Mouse (Mus musculus): Measurements from ENCODE around the gene Pbx4. TPM values are rescaled to one million over a fixed set of nuclear protein-coding genes. Genes with fewer than 3 reads are reported as not detected.
A peak's percentile ranks its signal among the peaks of the same experiment; 100 is the strongest.

Gene Pbx4
- under 1 TPM in 1 of 2 experiments, not detected in 1; 0.39 TPM for total RNA-seq (2021)

DNA sequence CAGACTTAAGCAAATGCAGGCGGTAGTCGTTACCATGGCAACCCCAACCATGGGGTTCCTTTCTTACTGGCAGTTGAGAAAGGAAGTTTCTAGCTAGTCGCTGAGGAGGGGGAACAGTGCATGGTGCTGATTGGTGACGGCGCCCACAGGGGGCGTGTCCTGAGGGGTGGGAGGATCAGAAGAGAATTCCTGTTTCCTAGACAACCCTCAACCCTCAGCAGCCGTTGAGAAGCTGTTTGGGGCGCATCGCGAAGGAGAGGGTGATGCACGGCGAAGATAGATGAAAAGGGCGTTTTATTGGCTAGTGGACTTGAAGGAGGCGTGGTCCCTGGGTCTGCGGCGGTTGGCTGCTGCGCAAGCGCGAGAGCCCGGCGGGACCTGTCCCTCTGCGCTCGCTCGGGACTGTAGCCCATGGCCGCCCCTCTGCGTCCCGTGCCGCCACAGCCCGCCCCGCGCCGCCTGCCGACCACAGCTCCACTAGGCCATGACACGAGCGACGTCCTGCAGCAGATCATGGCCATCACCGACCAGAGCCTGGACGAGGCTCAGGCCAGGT is at the start of gene Pbx4:
Gene Pbx4, plus strand, starts transcription at position 194 of the 556 bp plus-strand sequence.
- intact Hi-C loops (cut with DNase I) = no loop called here
- DNase-seq (ENCODE audit: low spot score) = peak; percentile 71

DNA sequence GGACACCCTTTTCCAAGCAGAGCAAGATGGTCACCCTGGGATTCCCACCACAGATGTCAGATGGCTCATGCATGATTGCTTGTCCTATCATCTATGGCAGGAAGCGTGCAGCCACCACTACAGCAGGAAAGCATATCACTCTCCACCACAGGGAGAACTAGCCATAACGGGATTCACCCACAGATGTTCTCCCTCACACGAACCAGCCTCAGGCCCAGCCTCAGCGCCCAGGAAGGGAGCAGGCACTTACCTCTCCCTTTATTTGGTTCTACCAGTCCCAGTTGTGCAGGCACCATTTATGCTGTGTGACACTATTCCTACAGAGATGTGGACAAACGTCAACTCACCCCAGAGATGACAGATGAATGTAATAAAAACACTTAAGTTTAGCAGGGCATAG is 43.2 kb upstream of the Pbx4 start:
- no peak for DNase-seq (ENCODE audit: low spot score)
- intact Hi-C loops (cut with DNase I) = no loop called here

DNA sequence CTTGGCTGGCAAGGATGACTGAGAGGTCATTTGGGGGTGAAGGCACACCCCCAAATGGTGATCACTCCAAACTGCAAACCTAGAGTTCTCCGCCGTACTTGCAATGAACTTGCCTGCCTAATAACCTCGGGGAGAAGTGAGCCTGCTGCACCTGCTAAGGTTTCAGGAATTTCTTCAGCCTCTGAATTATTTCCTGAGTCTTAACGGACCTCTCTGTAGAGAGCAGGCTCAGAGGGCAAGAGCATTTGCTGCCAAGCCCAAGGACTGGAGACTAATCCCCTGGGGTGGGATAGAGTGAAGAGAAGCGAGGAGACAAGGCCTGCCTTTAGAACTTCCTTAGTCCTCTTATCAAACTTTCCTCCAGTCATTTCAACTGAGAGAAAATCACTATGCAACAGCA is 42.6 kb upstream of the Pbx4 start:
- DNase-seq (ENCODE audit: low spot score) = no peak
- intact Hi-C loops (cut with DNase I) = loop anchor here (2.0 to 5.0 kb wide), 3 partner anchors 13 to 162 kb away; partner anchors contain the start of gene Zfp868

- intact Hi-C loops (cut with DNase I) = loop anchor here (2.0 to 5.0 kb wide), 3 partner anchors 14 to 163 kb away; partner anchors contain the start of gene Zfp868
- no peak for DNase-seq (ENCODE audit: low spot score)
These were observed 41.9 kb upstream of the Pbx4 start for GRCm38 (mm10) chr8:69790364-69790763.

DNA sequence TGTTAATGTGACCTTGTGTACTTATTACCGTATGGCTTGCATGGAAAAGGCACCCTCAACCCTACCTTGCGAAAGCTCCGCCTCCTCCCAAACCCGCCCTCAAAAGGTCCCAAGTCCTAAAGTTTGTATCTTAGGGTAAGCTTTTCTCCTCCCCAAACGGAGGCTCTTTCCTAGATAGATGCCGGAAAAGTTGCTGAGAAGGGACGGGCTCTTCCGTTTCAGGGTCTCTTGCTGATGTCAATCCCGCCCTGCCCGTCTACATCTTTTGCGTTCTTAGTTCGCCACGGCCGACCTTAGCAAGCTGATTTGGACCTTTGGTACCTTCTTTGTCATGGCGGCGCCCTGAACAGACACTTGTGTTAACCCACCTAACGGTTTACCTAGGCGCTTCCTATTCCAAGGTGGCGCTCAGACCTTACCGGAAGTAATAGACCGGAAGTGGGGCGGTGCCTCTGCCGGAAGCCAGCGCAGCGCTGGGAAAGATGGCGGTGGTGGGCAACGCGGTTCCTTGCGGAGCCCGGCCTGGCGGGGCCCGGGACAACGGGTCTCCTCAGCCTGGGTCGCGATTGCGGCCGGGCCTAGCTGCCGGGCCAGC is 41.4 kb upstream of the Pbx4 start, which contains the start of the genes Atp13a1 and Zfp866:
Gene Atp13a1, plus strand, starts transcription at position 391 of the 595 bp plus-strand sequence.
Gene Zfp866, minus strand, starts transcription at position 406 of the 595 bp plus-strand sequence.
- DNase-seq (ENCODE audit: low spot score) = peak; percentile 72
- intact Hi-C loops (cut with DNase I) = loop anchor here (2.0 to 5.0 kb wide), 3 partner anchors 14 to 164 kb away; partner anchors contain the start of gene Zfp868

- intact Hi-C loops (cut with DNase I) = loop anchor here (2.0 to 5.0 kb wide), 3 partner anchors 15 to 164 kb away; partner anchors contain the start of gene Zfp868
- no peak for DNase-seq (ENCODE audit: low spot score)
These were observed 40.7 kb upstream of the Pbx4 start for GRCm38 (mm10) chr8:69791415-69792068.

- intact Hi-C loops (cut with DNase I) = loop anchor here (5.0 kb wide), 2 partner anchors 76 to 166 kb away; partner anchors contain the start of gene Zfp868
- DNase-seq (ENCODE audit: low spot score) = no peak
These were observed 38.6 kb upstream of the Pbx4 start for GRCm38 (mm10) chr8:69793666-69794065.

DNA sequence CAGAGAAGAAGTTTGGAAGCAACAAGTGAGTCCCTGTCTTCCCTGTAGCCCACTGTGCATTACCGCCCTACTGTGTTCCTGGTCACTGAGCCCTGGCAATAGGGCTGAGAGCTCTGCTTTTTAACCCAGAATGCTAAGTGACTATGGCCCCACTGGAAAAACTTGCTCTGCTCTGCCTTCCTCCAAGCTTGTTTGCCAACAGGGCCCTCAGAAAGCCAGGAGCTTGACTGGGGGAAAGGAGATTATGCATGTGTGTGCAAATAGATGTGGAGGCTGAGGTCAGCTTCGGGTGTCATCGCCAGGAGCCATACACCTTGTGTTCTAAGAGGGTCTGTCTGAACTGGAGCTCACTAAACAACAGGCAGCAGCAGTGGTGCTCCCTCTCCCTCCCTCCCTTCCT is 38.2 kb upstream of the Pbx4 start:
- intact Hi-C loops (cut with DNase I) = loop anchor here (5.0 kb wide), 2 partner anchors 77 to 167 kb away; partner anchors contain the start of gene Zfp868
- DNase-seq (ENCODE audit: low spot score) = no peak

DNA sequence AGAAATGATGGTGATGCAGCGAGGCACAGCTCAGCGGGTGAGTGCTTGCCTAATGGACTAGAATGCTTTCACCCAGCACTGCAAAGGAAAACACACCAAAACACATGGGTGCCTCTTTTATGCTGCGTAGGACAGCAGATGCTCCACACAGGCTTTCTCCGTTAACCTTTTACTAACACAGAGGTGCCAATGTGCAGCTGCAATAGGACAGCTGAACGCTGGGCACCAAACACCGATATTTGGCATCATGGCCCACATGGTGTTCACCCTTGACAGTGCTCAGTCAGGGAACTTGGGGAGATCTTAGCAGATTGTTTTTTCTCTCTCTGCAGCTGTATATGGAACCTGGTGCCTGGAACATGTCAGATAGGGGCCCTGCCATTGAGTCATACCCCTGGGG is 37.4 kb upstream of the Pbx4 start:
- intact Hi-C loops (cut with DNase I) = loop anchor here (5.0 kb wide), 2 partner anchors 78 to 168 kb away; partner anchors contain the start of gene Zfp868
- no peak for DNase-seq (ENCODE audit: low spot score)

DNA sequence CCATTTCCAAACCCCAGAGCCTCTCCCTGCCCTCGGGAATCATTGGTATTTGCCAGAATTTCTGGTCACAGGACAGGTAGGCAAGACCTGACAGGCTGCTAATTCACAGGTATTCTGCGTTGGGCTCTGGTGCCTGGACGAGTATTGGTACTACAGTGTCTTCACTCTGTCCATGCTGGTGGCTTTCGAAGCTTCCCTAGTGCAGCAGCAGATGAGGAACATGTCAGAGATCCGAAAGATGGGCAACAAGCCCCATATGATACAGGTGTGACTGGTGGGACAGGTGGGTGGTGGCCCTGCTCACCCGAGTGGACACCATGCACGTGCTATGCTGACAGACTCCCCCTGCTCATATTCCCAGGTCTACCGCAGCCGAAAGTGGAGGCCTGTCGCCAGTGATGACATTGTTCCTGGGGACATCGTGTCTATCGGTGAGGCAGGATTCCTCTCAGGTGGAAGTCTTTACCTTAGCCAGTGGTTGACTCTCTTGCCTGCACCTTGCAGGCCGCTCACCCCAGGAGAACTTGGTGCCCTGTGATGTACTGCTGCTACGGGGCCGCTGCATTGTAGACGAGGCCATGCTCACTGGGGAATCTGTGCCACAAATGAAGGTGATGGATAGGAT is 35.5 kb upstream of the Pbx4 start:
- intact Hi-C loops (cut with DNase I) = no loop called here
- DNase-seq (ENCODE audit: low spot score) = no peak

DNA sequence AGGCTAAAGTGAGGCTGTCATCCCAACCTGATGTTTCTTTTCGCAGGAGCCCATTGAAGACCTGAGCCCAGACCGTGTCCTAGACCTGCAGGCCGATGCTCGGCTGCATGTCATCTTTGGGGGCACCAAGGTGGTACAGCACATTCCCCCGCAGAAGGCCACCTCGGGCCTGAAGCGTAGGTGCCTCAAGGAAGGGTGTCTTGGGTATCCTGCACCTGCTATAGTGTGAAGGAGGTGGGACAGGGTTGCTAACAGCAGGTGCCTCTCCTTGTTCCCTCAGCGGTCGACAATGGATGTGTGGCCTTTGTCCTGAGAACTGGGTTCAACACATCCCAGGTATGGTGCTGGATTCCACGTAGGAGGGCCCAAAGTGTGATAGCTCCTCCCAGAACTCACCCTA is 34.6 kb upstream of the Pbx4 start:
- DNase-seq (ENCODE audit: low spot score) = no peak

DNA sequence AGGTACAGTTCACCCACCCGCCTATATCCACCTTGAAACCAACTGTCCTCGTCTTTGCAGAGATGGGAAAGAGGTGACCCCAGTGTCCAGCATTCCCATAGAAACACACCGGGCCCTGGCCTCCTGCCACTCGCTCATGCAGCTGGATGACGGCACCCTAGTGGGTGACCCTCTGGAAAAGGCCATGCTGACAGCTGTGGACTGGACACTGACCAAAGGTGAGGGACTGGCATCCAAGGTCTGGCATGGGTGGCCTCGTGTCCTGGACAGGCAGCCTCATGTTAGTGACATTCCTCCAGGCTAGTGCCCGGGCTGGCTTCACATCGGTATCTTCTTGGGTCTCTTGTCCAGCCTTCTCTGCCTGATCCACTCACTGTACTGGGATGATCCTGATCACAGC is 33.0 kb upstream of the Pbx4 start:
- intact Hi-C loops (cut with DNase I) = no loop called here
- no peak for DNase-seq (ENCODE audit: low spot score)

More for the DNA sequence above, 34.6 kb upstream of the Pbx4 start:
- intact Hi-C loops (cut with DNase I) = no loop called here

DNA sequence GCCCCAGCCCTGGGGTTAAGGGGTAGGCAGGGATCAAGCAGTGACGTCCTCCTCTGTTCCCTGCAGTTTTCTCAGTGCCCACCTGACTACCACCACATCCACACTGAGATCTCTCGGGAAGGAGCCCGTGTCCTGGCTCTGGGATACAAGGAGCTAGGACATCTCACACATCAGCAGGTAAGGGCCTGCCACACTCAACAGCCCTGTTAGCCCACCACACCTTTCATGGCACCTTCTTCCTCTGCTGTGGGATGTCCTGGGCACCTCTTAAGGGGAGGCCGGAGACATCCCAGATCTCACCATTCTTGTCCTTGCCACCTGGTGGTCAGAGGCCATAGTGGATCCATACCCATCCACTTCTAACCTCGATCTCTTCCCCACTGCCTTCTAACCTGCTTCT is 32.3 kb upstream of the Pbx4 start:
- no peak for DNase-seq (ENCODE audit: low spot score)
- intact Hi-C loops (cut with DNase I) = no loop called here

DNA sequence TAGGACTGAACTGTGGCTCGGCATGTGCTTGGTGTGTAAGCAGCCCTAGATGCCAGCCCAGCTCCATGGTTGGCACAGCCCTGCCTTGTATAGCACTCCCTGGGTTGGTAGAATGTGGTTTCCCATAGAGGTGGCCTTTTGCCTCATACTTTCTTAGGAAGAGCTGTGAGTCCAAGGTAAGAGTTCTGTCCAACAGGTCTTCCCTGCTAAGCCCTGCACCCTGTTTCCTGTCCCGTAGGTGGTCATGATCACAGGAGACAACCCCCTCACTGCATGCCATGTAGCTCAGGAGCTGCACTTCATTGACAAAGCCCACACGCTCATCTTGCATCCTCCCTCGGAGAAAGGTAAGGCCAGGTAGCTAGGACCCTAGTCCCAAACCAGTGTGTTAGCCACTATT is 30.5 kb upstream of the Pbx4 start:
- intact Hi-C loops (cut with DNase I) = no loop called here
- no peak for DNase-seq (ENCODE audit: low spot score)

DNA sequence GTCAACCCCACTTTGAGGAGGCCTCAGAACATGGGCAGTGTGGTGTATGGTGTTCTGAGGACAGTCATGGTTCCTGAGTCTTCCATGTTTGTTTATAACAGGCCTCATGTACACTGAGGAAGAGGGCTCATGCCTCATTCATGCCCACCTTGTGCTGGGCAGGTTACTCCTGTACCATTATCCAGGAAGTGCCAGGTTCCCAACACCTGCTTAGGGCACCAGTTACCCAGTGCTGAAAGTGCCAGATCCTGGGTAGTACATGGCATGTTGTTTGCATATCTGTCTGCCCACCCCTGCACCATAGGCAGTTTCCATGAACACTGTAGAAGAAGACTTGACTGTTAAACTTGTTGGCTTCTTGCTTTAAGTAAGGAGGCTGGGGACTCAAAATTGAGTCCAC is 30.1 kb upstream of the Pbx4 start:
- intact Hi-C loops (cut with DNase I) = no loop called here
- no peak for DNase-seq (ENCODE audit: low spot score)

DNA sequence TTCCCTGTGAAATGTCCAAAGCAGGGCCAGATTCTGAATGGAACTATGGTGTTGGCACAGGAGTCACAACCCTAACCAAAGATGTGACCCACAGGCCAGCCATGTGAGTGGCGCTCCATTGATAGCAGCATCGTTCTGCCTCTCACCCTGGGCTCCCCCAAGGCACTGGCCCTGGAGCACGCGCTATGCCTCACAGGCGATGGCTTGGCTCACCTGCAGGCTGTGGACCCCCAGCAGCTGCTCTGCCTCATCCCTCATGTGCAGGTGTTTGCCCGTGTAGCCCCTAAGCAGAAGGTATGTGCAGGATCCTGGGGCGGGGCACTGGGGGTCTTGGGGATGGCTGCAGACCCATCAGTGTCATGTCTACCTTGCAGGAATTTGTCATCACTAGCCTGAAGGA is 28.9 kb upstream of the Pbx4 start:
- no peak for DNase-seq (ENCODE audit: low spot score)
- intact Hi-C loops (cut with DNase I) = no loop called here

GRCm38 (mm10) chr8:69804537-69804936 is 27.8 kb upstream of the Pbx4 start:
- no peak for DNase-seq (ENCODE audit: low spot score)
- intact Hi-C loops (cut with DNase I) = no loop called here

DNA sequence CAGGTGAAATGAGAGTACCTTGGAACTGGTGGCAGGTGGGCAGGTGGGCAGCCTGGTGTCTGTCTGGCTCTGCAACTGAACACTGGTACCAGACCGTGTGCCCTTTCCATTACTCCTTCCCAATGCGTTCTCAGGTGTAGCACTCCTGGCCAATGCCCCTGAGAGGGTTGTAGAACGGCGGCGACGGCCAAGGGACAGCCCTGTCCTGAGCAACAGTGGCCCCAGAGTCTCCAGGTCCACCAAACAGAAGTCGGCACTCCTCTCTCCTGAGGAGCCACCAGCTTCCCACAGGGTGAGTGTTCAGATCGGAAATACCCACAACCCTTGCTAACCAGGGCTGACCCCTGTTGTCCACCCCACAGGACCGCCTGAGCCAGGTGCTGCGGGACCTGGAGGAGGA is 27.2 kb upstream of the Pbx4 start:
- no peak for DNase-seq (ENCODE audit: low spot score)
- intact Hi-C loops (cut with DNase I) = no loop called here

DNA sequence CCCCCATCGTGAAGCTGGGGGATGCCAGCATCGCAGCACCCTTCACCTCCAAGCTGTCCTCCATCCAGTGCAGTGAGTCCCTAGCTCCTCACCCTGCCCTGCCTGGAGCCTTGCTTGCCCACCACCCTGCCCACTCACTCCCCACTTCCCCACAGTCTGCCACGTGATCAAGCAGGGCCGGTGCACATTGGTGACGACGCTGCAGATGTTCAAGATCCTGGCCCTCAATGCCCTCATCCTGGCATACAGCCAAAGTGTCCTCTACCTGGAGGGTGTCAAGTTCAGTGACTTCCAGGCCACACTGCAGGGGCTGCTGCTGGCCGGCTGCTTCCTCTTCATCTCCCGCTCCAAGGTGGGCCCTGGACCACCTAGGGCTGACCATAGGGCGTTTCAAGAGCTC is 26.8 kb upstream of the Pbx4 start:
- DNase-seq (ENCODE audit: low spot score) = no peak
- intact Hi-C loops (cut with DNase I) = no loop called here

DNA sequence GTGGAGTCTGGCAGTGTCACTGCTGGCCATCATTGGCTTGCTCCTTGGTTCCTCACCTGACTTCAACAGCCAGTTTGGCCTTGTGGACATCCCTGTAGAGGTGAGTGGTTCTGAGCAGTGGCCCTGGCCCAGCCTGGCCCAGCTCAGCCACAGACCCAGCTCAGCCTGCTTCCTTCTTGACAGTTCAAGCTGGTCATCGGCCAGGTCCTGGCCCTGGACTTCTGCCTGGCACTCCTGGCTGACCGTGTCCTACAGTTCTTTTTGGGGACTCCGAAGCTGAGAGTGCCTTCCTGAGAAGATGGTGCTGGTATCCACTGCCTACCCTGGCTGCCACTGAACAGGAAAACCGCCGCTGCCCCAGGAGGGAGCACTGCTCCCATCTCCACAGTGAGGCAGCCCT is 25.1 kb upstream of the Pbx4 start:
- intact Hi-C loops (cut with DNase I) = no loop called here
- DNase-seq (ENCODE audit: low spot score) = no peak
